Mouse (Mus musculus) liver (tissue): ENCODE measurements around the gene Spdye4b.
"Not testable (repeated sequence)": the region's sequence is repeated elsewhere in the genome, so short reads cannot be mapped to it uniquely, and the experiment has no call there.

ENCODE experiments used
- DNase-seq: peaks from one replicate; pipeline ENCODE4 v3.0.0-alpha.2; 2020; ENCODE audit warnings: mixed read lengths

Gene Spdye4b

GRCm38 (mm10) chr5:143180255-143181076 lies at the start of gene Spdye4b, which contains the start of gene Rbak:
TSS of gene Spdye4b (plus strand) at chr5:143181017.
TSS of gene Rbak (minus strand) at chr5:143180775.
- DNase-seq: peak; percentile 84

GRCm38 (mm10) chr5:143132935-143133514 lies 47.8 kb upstream of the Spdye4b start:
- DNase-seq: no peak

DNA sequence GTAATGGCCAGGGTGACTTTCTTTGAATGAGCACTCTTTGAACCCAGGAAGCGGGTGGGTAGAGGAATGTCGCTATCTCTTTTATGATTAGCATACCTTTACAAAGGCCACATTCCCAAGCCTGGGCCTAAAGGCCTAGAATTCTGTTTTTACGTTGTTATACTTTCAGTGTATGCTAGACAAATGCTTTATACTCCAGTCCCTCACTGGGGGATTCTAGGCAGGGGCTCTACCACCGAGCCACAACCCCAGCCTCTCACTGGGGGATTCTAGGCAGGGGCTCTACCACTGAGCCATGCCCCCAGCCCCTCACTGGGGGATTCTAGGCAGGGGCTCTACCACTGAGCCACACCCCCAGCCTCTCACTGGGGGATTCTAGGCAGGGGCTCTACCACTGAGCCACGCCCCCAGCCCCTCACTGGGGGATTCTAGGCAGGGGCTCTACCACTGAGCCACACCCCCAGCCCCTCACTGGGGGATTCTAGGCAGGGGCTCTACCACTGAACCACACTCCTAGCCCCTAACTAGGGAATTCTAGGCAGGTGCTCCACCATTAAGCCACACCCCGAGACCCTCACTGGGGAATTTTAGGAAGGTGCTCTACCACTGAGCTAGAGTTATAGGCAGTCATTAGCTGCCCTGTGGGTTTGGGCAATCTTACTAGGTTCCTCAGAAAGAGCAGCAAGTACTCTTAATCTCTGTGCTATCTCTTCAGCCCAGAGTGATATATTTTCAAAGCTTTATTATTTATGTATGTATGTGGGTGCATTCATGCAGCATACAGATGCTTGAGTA lies 46.4 kb upstream of the Spdye4b start:
- not testable (repeated sequence) for DNase-seq

DNA sequence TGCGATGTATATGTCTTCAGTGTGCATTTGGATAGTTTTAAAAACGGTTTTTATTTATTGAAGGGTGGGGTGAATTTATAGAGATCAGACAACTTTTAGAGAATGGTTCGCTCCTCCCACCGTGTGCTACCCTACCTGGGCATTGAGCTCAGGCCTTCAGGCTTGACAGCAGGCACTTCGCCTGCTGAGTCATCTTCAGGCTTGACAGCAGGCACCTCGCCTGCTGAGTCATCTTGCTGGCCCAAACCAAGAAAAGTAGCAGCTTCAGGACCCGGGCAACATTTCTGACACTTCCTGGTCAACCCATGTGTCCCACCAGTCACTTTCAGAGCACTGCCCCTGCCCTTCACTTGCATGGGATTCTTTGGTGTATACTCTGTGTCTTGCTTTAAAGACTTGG lies 45.8 kb upstream of the Spdye4b start:
- DNase-seq: peak; percentile 72

DNA sequence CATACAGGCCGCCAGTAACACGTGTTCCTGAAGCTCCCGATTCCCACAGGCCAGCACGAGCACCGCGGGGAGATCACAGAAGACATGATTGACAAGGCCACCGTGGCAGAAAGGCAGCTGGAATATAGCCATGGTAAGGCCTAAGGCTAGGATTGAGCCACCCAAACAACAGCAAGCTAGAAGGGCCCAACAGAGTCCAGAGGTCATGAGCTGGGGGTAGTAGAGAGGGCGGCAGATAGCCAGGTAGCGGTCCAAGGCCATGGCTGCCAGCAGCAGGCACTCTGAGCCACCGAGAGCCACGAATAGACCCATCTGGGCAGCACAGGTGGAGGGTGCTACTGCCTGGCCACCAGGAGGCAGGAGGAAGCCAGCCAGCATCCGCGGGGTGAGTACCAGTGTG lies 43.2 kb upstream of the Spdye4b start:
- DNase-seq: peak; percentile 10

DNA sequence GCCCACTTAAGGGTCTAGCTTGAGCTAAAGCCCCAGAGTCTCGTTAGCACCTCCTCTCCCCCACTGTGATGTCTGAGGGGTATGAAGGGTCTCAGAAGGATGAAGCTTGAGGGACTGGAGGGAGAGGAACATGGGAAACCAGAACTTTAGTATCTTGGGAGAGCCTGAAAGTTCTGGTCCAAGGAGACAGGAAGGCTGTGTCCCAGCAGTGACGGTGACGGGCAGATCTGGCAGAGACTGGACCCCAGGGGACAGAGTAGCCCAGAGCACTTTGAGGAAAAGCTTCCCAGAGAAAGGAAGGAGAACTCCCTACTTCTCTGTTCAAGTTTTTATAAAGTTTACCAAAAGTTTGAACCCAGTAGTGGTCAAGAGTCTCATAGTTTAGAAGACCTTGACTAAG lies 33.3 kb upstream of the Spdye4b start, which contains the start of gene Olfr718-ps1:
Olfr718-ps1 (minus strand) TSS at position 101 of the 400 bp plus-strand sequence.
- DNase-seq: no peak

GRCm38 (mm10) chr5:143148661-143149060 lies 32.2 kb upstream of the Spdye4b start:
- DNase-seq: no peak

GRCm38 (mm10) chr5:143149536-143149935 lies 31.3 kb upstream of the Spdye4b start:
- no peak for DNase-seq

- no peak for DNase-seq
Measured at GRCm38 (mm10) chr5:143150044-143150443, 30.8 kb upstream of the Spdye4b start.

DNA sequence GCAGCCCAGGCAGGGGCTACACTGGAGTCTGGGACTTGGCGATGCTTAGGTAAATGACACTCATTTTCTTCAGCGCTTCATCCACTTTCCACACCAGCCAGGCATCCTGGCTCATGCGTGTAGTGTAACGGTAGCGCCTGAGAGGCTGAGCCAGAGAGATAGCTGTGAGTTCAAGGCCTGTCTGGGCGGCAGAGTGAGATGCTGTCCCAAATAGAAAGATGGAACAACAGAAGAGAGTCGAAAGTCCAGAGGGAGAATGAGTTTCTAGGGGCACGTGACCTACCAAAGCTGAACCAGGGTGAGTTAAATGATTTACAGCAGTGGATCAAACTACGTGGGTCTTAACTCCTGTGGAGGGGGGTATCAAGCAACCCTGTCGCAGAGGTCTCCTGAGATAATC lies 27.1 kb upstream of the Spdye4b start:
- no peak for DNase-seq

- DNase-seq: no peak
Measured at GRCm38 (mm10) chr5:143155534-143155933, 25.3 kb upstream of the Spdye4b start.

DNA sequence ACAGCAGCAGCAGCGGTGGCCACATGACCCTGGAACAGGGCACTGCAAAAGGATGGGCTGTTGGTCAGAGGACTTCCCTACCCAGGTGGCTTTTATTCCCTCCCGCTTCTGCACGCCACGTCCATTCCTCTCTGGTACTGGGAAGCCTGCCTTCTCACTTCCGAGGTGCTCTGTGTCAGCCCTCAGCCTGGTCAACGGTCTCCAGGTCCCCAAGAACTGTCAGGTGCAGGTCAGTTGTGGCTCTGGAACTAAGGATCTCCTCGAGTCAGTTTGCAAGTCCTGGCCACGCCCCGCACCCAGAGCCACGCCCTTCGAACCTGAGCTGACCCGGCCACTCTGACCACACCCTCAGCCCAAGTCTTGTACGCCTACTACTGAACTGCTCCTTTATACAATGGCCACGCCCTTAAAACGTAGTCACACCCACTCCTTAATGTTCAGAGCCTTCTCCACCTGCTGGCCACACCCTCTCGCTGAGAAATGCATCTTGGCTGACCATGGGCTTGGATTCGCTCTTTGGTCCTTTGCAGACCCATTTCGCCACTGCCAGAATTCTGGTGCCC lies 15.2 kb upstream of the Spdye4b start:
- peak; percentile 67 for DNase-seq

GRCm38 (mm10) chr5:143175970-143176369 lies 4.8 kb upstream of the Spdye4b start:
- DNase-seq: no peak

DNA sequence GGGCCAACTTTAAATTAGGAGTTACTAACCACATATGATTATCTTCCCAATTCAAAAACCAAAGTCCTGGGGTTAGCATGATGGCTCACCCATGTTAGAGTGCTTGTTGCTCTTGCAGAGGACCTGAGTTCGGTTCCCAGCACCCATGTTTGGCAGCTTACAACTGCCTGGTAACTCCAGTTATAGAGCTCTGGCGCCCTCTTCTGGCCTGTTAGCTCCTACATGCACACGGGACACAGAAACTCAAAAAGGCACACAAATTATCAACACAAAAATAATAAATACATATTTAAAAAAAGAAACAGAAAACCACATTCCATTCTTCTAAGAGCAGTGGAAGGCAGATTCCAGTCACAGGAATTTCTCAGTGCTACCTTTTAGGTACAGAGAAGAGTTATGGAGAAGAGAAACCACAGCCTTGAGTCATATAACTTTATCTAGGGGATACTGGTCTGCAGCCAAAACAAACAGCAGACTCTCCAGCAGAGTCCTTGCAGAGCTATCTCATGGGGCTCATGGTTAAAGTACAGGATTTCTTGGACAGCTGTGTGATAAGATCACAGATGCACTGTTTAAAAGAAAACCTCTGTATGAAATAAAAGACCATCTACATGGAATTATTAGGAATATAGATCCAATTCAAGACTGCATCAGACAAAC lies 3.1 kb upstream of the Spdye4b start:
- DNase-seq: no peak

GRCm38 (mm10) chr5:143179179-143179578 lies 1.6 kb upstream of the Spdye4b start:
- DNase-seq: no peak

DNA sequence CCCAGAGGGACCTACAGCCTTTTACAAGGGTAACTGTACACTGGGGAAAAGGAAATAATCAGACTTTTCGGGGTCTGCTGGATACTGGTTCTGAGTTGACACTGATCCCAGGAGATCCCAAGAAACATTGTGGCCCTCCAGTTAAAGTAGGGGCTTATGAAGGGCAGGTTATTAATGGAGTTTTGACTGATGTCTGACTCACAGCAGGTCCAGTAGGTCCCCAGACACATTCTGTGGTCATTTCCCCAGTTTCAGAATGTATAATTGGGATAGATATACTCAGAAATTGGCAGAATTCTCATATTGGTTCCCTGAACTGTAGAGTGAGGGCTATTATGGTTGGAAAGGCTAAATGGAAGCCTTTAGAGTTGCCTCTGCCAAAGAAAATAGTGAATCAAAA lies 7.2 kb downstream of the Spdye4b start:
- not testable (repeated sequence) for DNase-seq

- DNase-seq: no peak
Measured at GRCm38 (mm10) chr5:143192806-143193205, 12.0 kb downstream of the Spdye4b start.

- not testable (repeated sequence) for DNase-seq
Measured at GRCm38 (mm10) chr5:143194747-143195146, 13.9 kb downstream of the Spdye4b start.

- no peak for DNase-seq
Measured at GRCm38 (mm10) chr5:143195166-143195565, 14.3 kb downstream of the Spdye4b start.

GRCm38 (mm10) chr5:143196506-143196905 lies 15.7 kb downstream of the Spdye4b start:
- no peak for DNase-seq

DNA sequence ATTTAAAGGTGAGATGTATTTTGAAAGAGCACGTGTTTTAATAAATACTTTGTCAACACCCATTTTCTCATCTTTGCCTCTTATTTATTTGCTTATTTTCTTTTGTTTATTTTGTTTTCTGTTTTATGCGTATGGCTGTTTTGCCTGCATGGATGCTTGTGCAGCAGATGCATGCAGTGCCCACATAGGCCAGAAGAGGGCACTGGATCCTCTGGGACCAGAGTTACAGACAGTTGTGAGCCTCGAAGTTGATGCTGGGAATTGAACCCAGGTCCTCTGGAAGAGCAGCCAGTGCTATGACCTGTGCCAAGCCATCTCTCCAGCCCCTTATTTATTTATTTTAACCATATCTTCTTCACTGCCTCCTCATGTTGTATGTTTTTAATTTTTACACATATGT lies 24.2 kb downstream of the Spdye4b start:
- DNase-seq: no peak

- no peak for DNase-seq
Measured at GRCm38 (mm10) chr5:143213832-143214231, 33.0 kb downstream of the Spdye4b start.
